Mouse (Mus musculus) hindbrain, embryonic 14.5 days (tissue): Measurements from ENCODE around the gene Alk. TPM values are rescaled to one million over a fixed set of nuclear protein-coding genes. Genes with fewer than 3 reads are reported as not detected.

Experiments
- ATAC-seq: fragments of 200-750 bp; cut with Nextera tagmentation; 2 replicates; pipeline ENCODE4 v1.8.0; 2017; ENCODE audit warnings: moderate number of reproducible peaks, mild to moderate bottlenecking, moderate TSS enrichment, moderate library complexity; ENCODE audit not compliant: low FRiP score
- DNase-seq: peaks from one replicate; pipeline ENCODE4 v3.0.0-alpha.2; 2015; ENCODE audit warnings: low spot score
- H3K27ac ChIP-seq: fragments of 300-500 bp; sonication (generic); 2 replicates; pipeline ENCODE4 v1.5.1; 2014; ENCODE audit warnings: mild to moderate bottlenecking, moderate library complexity
- H3K27me3 ChIP-seq: fragments of 300-500 bp; sonication (generic); 2 replicates; pipeline ENCODE4 v1.6.1; 2014; ENCODE audit warnings: mild to moderate bottlenecking, low read length, mixed read lengths; ENCODE audit not compliant: control insufficient read depth, insufficient read depth
- H3K36me3 ChIP-seq: fragments of 300-500 bp; sonication (generic); replicated peaks from 2 replicates; pipeline ENCODE4 v1.6.1; 2014; ENCODE audit not compliant: control insufficient read depth, insufficient read depth
- H3K4me1 ChIP-seq: fragments of 300-500 bp; sonication (generic); replicated peaks from 2 replicates; pipeline ENCODE4 v1.6.1; 2014; ENCODE audit warnings: antibody characterized with exemption, low read length, mixed read lengths; ENCODE audit not compliant: control insufficient read depth, insufficient read depth
- H3K4me2 ChIP-seq: fragments of 300-500 bp; sonication (generic); replicated peaks from 2 replicates; pipeline ENCODE4 v1.6.1; 2014; ENCODE audit warnings: mild to moderate bottlenecking, moderate library complexity
- H3K4me3 ChIP-seq: fragments of 300-500 bp; sonication (generic); replicated peaks from 2 replicates; pipeline ENCODE4 v1.5.1; 2014; ENCODE audit warnings: mild to moderate bottlenecking, low read length
- H3K9ac ChIP-seq: fragments of 300-500 bp; sonication (generic); 2 replicates; pipeline ENCODE4 v1.6.1; 2014
- H3K9me3 ChIP-seq: fragments of 300-500 bp; sonication (generic); 2 replicates; pipeline ENCODE4 v1.6.1; 2016; ENCODE audit warnings: low read length; ENCODE audit not compliant: control insufficient read depth
- WGBS: fragments of 180-500 bp; shearing (Covaris S2); extraction: QIAGEN DNeasy Blood & Tissue Kit; methylation state at CpG from one replicate; pipeline ENCODE4 v1.1.7; 2014; 5-methylcytosine and 5-hydroxymethylcytosine counted together
- polyA plus RNA-seq: library from polyadenylated mRNA; unstranded; fragments of >200 nt; fragmentation: Nextera tagmentation; extraction: Ambion mirVana; gene quantifications from 2 replicates; pipeline ENCODE4 v1.2.1, GENCODE M21; 2014

Alk gene
- polyA plus RNA-seq, 1 experiment from 2014 or later = 3.2 TPM

GRCm38 (mm10) chr17:72600806-72601205 is 3.6 kb downstream of the Alk start:
- no peaks in the 10 kb centered on the region for H3K36me3 ChIP-seq
- no peak overlapping the region for H3K27ac ChIP-seq
- DNase-seq (no peak), ATAC-seq (no peak)
- peak overlapping the region; percentile 93 for H3K4me2 ChIP-seq
- H3K4me1 ChIP-seq = 0 out of 2 replicates have a peak, but pooled peaks cover 9% of the 10 kb centered on the region
- 78% methylated on average over 5 of the region's 5 CpGs for WGBS
- peaks cover 21% of the 10 kb centered on the region for H3K27me3 ChIP-seq
- H3K9me3 ChIP-seq = no peaks in the 10 kb centered on the region
- H3K9ac ChIP-seq = no peak overlapping the region
- H3K4me3 ChIP-seq = no peak overlapping the region

GRCm38 (mm10) chr17:72587671-72588070 is 16.8 kb downstream of the Alk start:
- H3K27ac ChIP-seq = no peak overlapping the region
- 90% methylated on average over 3 of the region's 3 CpGs for WGBS
- no peak for ATAC-seq

GRCm38 (mm10) chr17:72580142-72580541 is 24.3 kb downstream of the Alk start:
- 54% methylated on average over 4 of the region's 4 CpGs for WGBS
- Histone ChIP-seq H3K27me3 (no peaks in the 10 kb centered on the region), H3K36me3 (no peaks in the 10 kb centered on the region), H3K27ac (no peak overlapping the region), H3K4me3 (no peak overlapping the region), H3K4me1 (no peaks in the 10 kb centered on the region), H3K9ac (no peak overlapping the region), H3K9me3 (no peaks in the 10 kb centered on the region), H3K4me2 (no peak overlapping the region)
- no peak for DNase-seq
- no peak; the same call in 1 of the 2 replicates for ATAC-seq

More at GRCm38 (mm10) chr17:72587671-72588070, 16.8 kb downstream of the Alk start:
- DNase-seq = no peak
- no peaks in the 10 kb centered on the region for H3K4me1 ChIP-seq
- no peaks in the 10 kb centered on the region for H3K9me3 ChIP-seq
- H3K9ac ChIP-seq = no peak overlapping the region
- H3K4me3 ChIP-seq = no peak overlapping the region
- no peak overlapping the region for H3K4me2 ChIP-seq
- no peaks in the 10 kb centered on the region for H3K27me3 ChIP-seq
- H3K36me3 ChIP-seq = no peaks in the 10 kb centered on the region

GRCm38 (mm10) chr17:72579321-72579720 is 25.1 kb downstream of the Alk start:
- Histone ChIP-seq H3K27me3 (no peaks in the 10 kb centered on the region), H3K27ac (no peak overlapping the region), H3K4me3 (no peak overlapping the region), H3K4me2 (no peak overlapping the region), H3K36me3 (no peaks in the 10 kb centered on the region), H3K9ac (no peak overlapping the region), H3K9me3 (no peaks in the 10 kb centered on the region), H3K4me1 (no peaks in the 10 kb centered on the region)
- ATAC-seq (no peak), DNase-seq (no peak)
- WGBS = 68% methylated on average over 9 of the region's 9 CpGs

GRCm38 (mm10) chr17:72571379-72571778 is 33.0 kb downstream of the Alk start:
- Histone ChIP-seq H3K9ac (no peak overlapping the region), H3K4me2 (no peak overlapping the region), H3K9me3 (no peaks in the 10 kb centered on the region), H3K27me3 (no peaks in the 10 kb centered on the region), H3K4me3 (no peak overlapping the region), H3K27ac (no peak overlapping the region), H3K36me3 (no peaks in the 10 kb centered on the region), H3K4me1 (no peaks in the 10 kb centered on the region)
- ATAC-seq = no peak
- no peak for DNase-seq
- WGBS = 61% methylated on average over 2 of the region's 2 CpGs

- H3K4me1 ChIP-seq = no peaks in the 10 kb centered on the region
- H3K9ac ChIP-seq = no peak overlapping the region
- no peak overlapping the region for H3K27ac ChIP-seq
- peak overlapping the region; percentile 15 for H3K4me2 ChIP-seq
- WGBS = 45% methylated on average over 10 of the region's 10 CpGs
- DNase-seq = no peak
- no peaks in the 10 kb centered on the region for H3K36me3 ChIP-seq
- H3K27me3 ChIP-seq = no peaks in the 10 kb centered on the region
- no peak for ATAC-seq
- H3K9me3 ChIP-seq = no peaks in the 10 kb centered on the region
- H3K4me3 ChIP-seq = no peak overlapping the region
These were observed 34.9 kb downstream of the Alk start for GRCm38 (mm10) chr17:72569491-72569890.

- ATAC-seq = no peak
- 79% methylated on average over 5 of the region's 5 CpGs for WGBS
- no peaks in the 10 kb centered on the region for H3K9me3 ChIP-seq
These were observed 41.0 kb downstream of the Alk start for GRCm38 (mm10) chr17:72563423-72563822.

GRCm38 (mm10) chr17:72561471-72561870 is 43.0 kb downstream of the Alk start:
- Histone ChIP-seq H3K4me3 (no peak overlapping the region), H3K4me1 (no peaks in the 10 kb centered on the region), H3K36me3 (no peaks in the 10 kb centered on the region), H3K9me3 (no peaks in the 10 kb centered on the region), H3K9ac (no peak overlapping the region), H3K4me2 (no peak overlapping the region), H3K27ac (no peak overlapping the region), H3K27me3 (no peaks in the 10 kb centered on the region)
- WGBS = 42% methylated on average over 3 of the region's 3 CpGs
- DNase-seq (no peak), ATAC-seq (no peak)

More at GRCm38 (mm10) chr17:72563423-72563822, 41.0 kb downstream of the Alk start:
- Histone ChIP-seq H3K36me3 (no peaks in the 10 kb centered on the region), H3K4me2 (no peak overlapping the region), H3K27me3 (no peaks in the 10 kb centered on the region), H3K4me1 (no peaks in the 10 kb centered on the region), H3K4me3 (no peak overlapping the region), H3K27ac (no peak overlapping the region), H3K9ac (no peak overlapping the region)
- DNase-seq = no peak

GRCm38 (mm10) chr17:72560771-72561170 is 43.7 kb downstream of the Alk start:
- Histone ChIP-seq H3K4me2 (no peak overlapping the region), H3K9me3 (no peaks in the 10 kb centered on the region), H3K27me3 (no peaks in the 10 kb centered on the region), H3K4me3 (no peak overlapping the region), H3K36me3 (no peaks in the 10 kb centered on the region), H3K4me1 (no peaks in the 10 kb centered on the region), H3K9ac (no peak overlapping the region), H3K27ac (no peak overlapping the region)
- no peak for ATAC-seq
- DNase-seq = no peak
- WGBS = 86% methylated on average over 1 of the region's 1 CpGs
